Mouse (Mus musculus) spleen, adult 2 months (tissue): ENCODE measurements around the gene Cks1b.

ENCODE experiments used
- CTCF ChIP-seq: fragments of 200-500 bp; IDR thresholded peaks from 2 replicates; pipeline ENCODE4 v1.5.1; 2011; ENCODE audit warnings: mild to moderate bottlenecking, inconsistent platforms; ENCODE audit not compliant: insufficient read depth, insufficient read length, insufficient replicate concordance; ENCODE audit errors: extremely low read depth
- POLR2A ChIP-seq: fragments of 200-500 bp; IDR thresholded peaks from 2 replicates; pipeline ENCODE4 v1.6.1; 2011; ENCODE audit warnings: low read depth, low read length, inconsistent platforms

- TF ChIP-seq POLR2A, result no peak
- TF ChIP-seq CTCF, result no peak
These were observed 21.6 kb downstream of the Cks1b start for GRCm38 (mm10) chr3:89396654-89397005.
